Mouse (Mus musculus): Measurements from ENCODE around the gene Gabrr3.

DNA sequence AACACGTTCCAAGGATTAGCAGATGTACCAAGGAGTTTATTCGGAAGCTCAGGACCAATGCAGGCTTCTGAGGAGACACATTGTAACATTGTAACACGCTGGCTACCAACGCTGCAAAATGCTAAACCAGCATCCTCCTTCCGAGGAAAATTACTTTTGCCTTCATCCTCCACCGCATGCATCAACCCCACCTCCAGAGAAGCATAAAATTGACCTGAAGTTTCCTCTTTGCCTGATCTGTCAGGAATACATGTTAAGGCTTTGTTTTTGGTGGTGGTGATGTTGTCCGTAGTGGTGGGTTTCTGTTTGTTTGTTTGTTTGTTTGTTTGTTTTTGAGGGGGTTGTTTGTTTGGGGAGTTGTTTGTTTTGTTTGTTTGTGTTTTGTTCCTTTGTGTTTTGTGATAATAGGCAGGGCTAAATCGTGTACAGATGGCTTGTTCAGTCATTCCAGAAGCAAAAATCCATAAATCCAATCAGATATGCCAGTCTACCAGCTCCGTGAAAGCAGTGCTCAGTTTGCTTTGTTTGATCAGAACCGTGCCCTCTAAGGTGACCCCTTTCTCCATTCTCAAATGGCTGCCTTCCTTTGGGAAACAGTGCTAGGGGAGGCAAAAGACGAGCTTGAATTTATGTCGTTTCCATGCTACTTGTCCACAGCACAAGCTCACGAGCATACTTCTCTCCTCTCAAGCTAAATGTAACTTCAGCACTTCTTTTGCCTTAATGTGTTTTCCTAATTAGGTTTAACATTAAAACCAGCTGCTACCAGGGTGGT, 14.6 kb downstream of the Gabrr3 start:
- no peak for TF ChIP-seq CTCF (IDR thresholded peaks at IDR 0.05; ENCODE audit: low read depth)
- no peak for TF ChIP-seq EP300 (IDR thresholded peaks at IDR 0.05; ENCODE audit: low read depth)

Data from heart, postnatal 0 days (tissue).